ENCODE assay signal across 23 mouse cellular contexts in genomic region chr3:57944698-57945097, GRCm38 (mm10).
A peak's percentile ranks its signal among the peaks of the same experiment; 100 is the strongest.
DNase-seq lines count a peak whose midpoint lies in the region; ATAC-seq lines count a peak whose summit lies in the region.
"Had no signal": no experiment of that assay in that cellular context is flagged by ENCODE, and none has a peak within 500 bp of the region (broad histone marks: within the 10 kb centered on the region; RNA-seq: fewer than 3 reads in every experiment).

No protein-coding gene starts in this region.

- peak; percentile 94 for ATAC-seq in frontal cortex, adult (ENCODE audit: low TSS enrichment)
- ATAC-seq: activated CD4-positive, CD25-positive, alpha-beta regulatory T cell, adult 4 months; forebrain, embryonic 15.5 days; inflammation-experienced regulatory T-cells, adult 6 months; midbrain, embryonic 15.5 days had no signal

- DNase-seq in frontal cortex, postnatal 10 days (ENCODE audit: low spot score in 2 of 2), result no peak
- peak; percentile 24 to 65 for DNase-seq in layer of hippocampus, adult 18-20 months (ENCODE audit: low spot score in 2 of 2)
- no peak for DNase-seq in layer of hippocampus, postnatal 25 days (ENCODE audit: extremely low spot score in 1 of 2, low spot score in 1 of 2)
- DNase-seq in right cerebral cortex, adult 18-20 months, result peak; percentile 71
- DNase-seq in right cerebral cortex, postnatal 25 days, result no peak
- DNase-seq in adrenal gland, adult 2 months, result no peak
- DNase-seq in cerebellum, postnatal 10 days, result no peak
- DNase-seq: adrenal gland, adult 8-10 months; cerebellum, adult 8-10 months; cerebellum, postnatal 36 days; embryo, embryonic 11 days; gastrocnemius, adult 2 months; heart, postnatal 14 days; kidney, adult 11 months; kidney, postnatal 25 days; retina, postnatal 1 day; thymus, adult 2 months; thymus, postnatal 36 days had no signal

Comparison
In these comparisons a context has a peak if more than half of its experiments do, and no peak if none do; other contexts are left out.
1. DNase-seq: peak in layer of hippocampus, adult 18-20 months (2 of 2) and right cerebral cortex, adult 18-20 months (single experiment); none in frontal cortex, postnatal 10 days (0 of 2), layer of hippocampus, postnatal 25 days (0 of 2), right cerebral cortex, postnatal 25 days (single experiment), adrenal gland, adult 2 months (single experiment) and cerebellum, postnatal 10 days (0 of 2).